Mouse (Mus musculus): ENCODE data around the gene Tcf12. TPM values are rescaled to one million over a fixed set of nuclear protein-coding genes. Genes with fewer than 3 reads are reported as not detected.

The Tcf12 gene
- polyA plus RNA-seq, 1 experiment from 2014 or later, result 29.7 TPM

- H3K9me3 ChIP-seq, result no peaks in the 10 kb centered on the region
- H3K27ac ChIP-seq (replicated peaks), result no peak overlapping the region; the same call in 1 of the 2 replicates
Observed at GRCm38 (mm10) chr9:72085017-72085416, 26.7 kb downstream of the Tcf12 start.

GRCm38 (mm10) chr9:72084131-72084530, 27.5 kb downstream of the Tcf12 start:
- Histone ChIP-seq H3K4me2 (no peak overlapping the region), H3K4me1 (peaks cover 21% of the 10 kb centered on the region), H3K36me3 (0 out of 2 replicates have a peak, but pooled peaks cover 3% of the 10 kb centered on the region), H3K9me3 (no peaks in the 10 kb centered on the region), H3K27ac (replicated peaks) (no peak overlapping the region), H3K4me3 (no peak overlapping the region), H3K9ac (no peak overlapping the region), H3K27me3 (replicated peaks) (no peaks in the 10 kb centered on the region)
- ATAC-seq (ENCODE audit: extremely low read depth, insufficient number of reproducible peaks, low FRiP score, low TSS enrichment), result no peak

More at GRCm38 (mm10) chr9:72085017-72085416, 26.7 kb downstream of the Tcf12 start:
- no peaks in the 10 kb centered on the region for H3K27me3 ChIP-seq (replicated peaks)
- H3K9ac ChIP-seq, result no peak overlapping the region
- H3K36me3 ChIP-seq, result 0 out of 2 replicates have a peak, but pooled peaks cover 3% of the 10 kb centered on the region
- H3K4me2 ChIP-seq, result no peak overlapping the region
- 59% methylated on average over 3 of the region's 3 CpGs for WGBS
- H3K4me3 ChIP-seq, result no peak overlapping the region
- ATAC-seq (ENCODE audit: extremely low read depth, insufficient number of reproducible peaks, low FRiP score, low TSS enrichment), result no peak
- H3K4me1 ChIP-seq, result peaks cover 26% of the 10 kb centered on the region

GRCm38 (mm10) chr9:72076158-72076557, 35.5 kb downstream of the Tcf12 start:
- Histone ChIP-seq H3K9ac (no peak overlapping the region), H3K4me2 (no peak overlapping the region), H3K27ac (replicated peaks) (no peak overlapping the region), H3K4me1 (peaks cover 13% of the 10 kb centered on the region), H3K4me3 (no peak overlapping the region), H3K9me3 (no peaks in the 10 kb centered on the region), H3K36me3 (no peaks in the 10 kb centered on the region), H3K27me3 (replicated peaks) (no peaks in the 10 kb centered on the region)
- no peak for ATAC-seq (ENCODE audit: extremely low read depth, insufficient number of reproducible peaks, low FRiP score, low TSS enrichment)

- Histone ChIP-seq H3K9me3 (no peaks in the 10 kb centered on the region), H3K9ac (no peak overlapping the region), H3K36me3 (peaks cover 5% of the 10 kb centered on the region; the same call in 1 of the 2 replicates), H3K4me1 (peaks cover 6% of the 10 kb centered on the region; the same call in 1 of the 2 replicates), H3K4me3 (no peak overlapping the region), H3K27me3 (replicated peaks) (no peaks in the 10 kb centered on the region), H3K27ac (replicated peaks) (no peak overlapping the region), H3K4me2 (no peak overlapping the region)
- ATAC-seq (ENCODE audit: extremely low read depth, insufficient number of reproducible peaks, low FRiP score, low TSS enrichment), result no peak
Observed at GRCm38 (mm10) chr9:72066151-72066550, 45.5 kb downstream of the Tcf12 start.

- H3K27me3 ChIP-seq (replicated peaks), result no peaks in the 10 kb centered on the region
- no peak overlapping the region for H3K4me3 ChIP-seq
- WGBS, result 87% methylated on average over 3 of the region's 3 CpGs
- no peaks in the 10 kb centered on the region for H3K9me3 ChIP-seq
- ATAC-seq (ENCODE audit: extremely low read depth, insufficient number of reproducible peaks, low FRiP score, low TSS enrichment), result no peak
- H3K4me2 ChIP-seq, result no peak overlapping the region
- H3K36me3 ChIP-seq, result 0 out of 2 replicates have a peak, but pooled peaks cover 4% of the 10 kb centered on the region
- no peaks in the 10 kb centered on the region for H3K4me1 ChIP-seq
- no peak overlapping the region for H3K27ac ChIP-seq (replicated peaks)
- no peak overlapping the region for H3K9ac ChIP-seq
Observed at GRCm38 (mm10) chr9:72053144-72053543, 58.5 kb downstream of the Tcf12 start.

GRCm38 (mm10) chr9:72040156-72040555, 71.5 kb downstream of the Tcf12 start:
- Histone ChIP-seq H3K27ac (replicated peaks) (no peak overlapping the region), H3K4me1 (peaks cover 14% of the 10 kb centered on the region), H3K4me3 (no peak overlapping the region), H3K9ac (no peak overlapping the region), H3K9me3 (no peaks in the 10 kb centered on the region), H3K4me2 (no peak overlapping the region), H3K27me3 (replicated peaks) (no peaks in the 10 kb centered on the region), H3K36me3 (no peaks in the 10 kb centered on the region)
- no peak for ATAC-seq (ENCODE audit: extremely low read depth, insufficient number of reproducible peaks, low FRiP score, low TSS enrichment)

- H3K36me3 ChIP-seq, result no peaks in the 10 kb centered on the region
- ATAC-seq (ENCODE audit: extremely low read depth, insufficient number of reproducible peaks, low FRiP score, low TSS enrichment), result no peak
- no peak overlapping the region for H3K4me2 ChIP-seq
- H3K9ac ChIP-seq, result no peak overlapping the region
- 87% methylated on average over 2 of the region's 2 CpGs for WGBS
- H3K27me3 ChIP-seq (replicated peaks), result no peaks in the 10 kb centered on the region
- H3K27ac ChIP-seq (replicated peaks), result no peak overlapping the region
- no peaks in the 10 kb centered on the region for H3K9me3 ChIP-seq
- H3K4me1 ChIP-seq, result peaks cover 11% of the 10 kb centered on the region
- H3K4me3 ChIP-seq, result no peak overlapping the region
Observed at GRCm38 (mm10) chr9:72039369-72039768, 72.3 kb downstream of the Tcf12 start.

- Histone ChIP-seq H3K9ac (no peak overlapping the region), H3K27me3 (replicated peaks) (no peaks in the 10 kb centered on the region), H3K9me3 (no peaks in the 10 kb centered on the region), H3K27ac (replicated peaks) (no peak overlapping the region), H3K4me3 (no peak overlapping the region), H3K4me1 (peaks cover 16% of the 10 kb centered on the region), H3K4me2 (no peak overlapping the region), H3K36me3 (no peaks in the 10 kb centered on the region)
- WGBS, result 79% methylated on average over 2 of the region's 2 CpGs
- no peak for ATAC-seq (ENCODE audit: extremely low read depth, insufficient number of reproducible peaks, low FRiP score, low TSS enrichment)
Observed at GRCm38 (mm10) chr9:72037059-72037516, 74.6 kb downstream of the Tcf12 start.

- WGBS, result 79% methylated on average over 3 of the region's 3 CpGs
Observed at GRCm38 (mm10) chr9:72036257-72036656, 75.4 kb downstream of the Tcf12 start.

GRCm38 (mm10) chr9:72033271-72033670, 78.4 kb downstream of the Tcf12 start:
- ATAC-seq (ENCODE audit: extremely low read depth, insufficient number of reproducible peaks, low FRiP score, low TSS enrichment), result no peak
- no peak overlapping the region for H3K4me3 ChIP-seq
- WGBS, result 87% methylated on average over 2 of the region's 2 CpGs
- no peak overlapping the region for H3K9ac ChIP-seq
- no peak overlapping the region for H3K27ac ChIP-seq (replicated peaks)
- no peaks in the 10 kb centered on the region for H3K27me3 ChIP-seq (replicated peaks)
- H3K4me1 ChIP-seq, result peaks cover 36% of the 10 kb centered on the region
- no peaks in the 10 kb centered on the region for H3K9me3 ChIP-seq
- no peaks in the 10 kb centered on the region for H3K36me3 ChIP-seq
- no peak overlapping the region for H3K4me2 ChIP-seq

More at GRCm38 (mm10) chr9:72036257-72036656, 75.4 kb downstream of the Tcf12 start:
- no peak for ATAC-seq (ENCODE audit: extremely low read depth, insufficient number of reproducible peaks, low FRiP score, low TSS enrichment)
- Histone ChIP-seq H3K9me3 (no peaks in the 10 kb centered on the region), H3K36me3 (no peaks in the 10 kb centered on the region), H3K27ac (replicated peaks) (no peak overlapping the region), H3K9ac (no peak overlapping the region), H3K4me3 (no peak overlapping the region), H3K27me3 (replicated peaks) (no peaks in the 10 kb centered on the region), H3K4me2 (no peak overlapping the region), H3K4me1 (peaks cover 16% of the 10 kb centered on the region)

- no peak for ATAC-seq (ENCODE audit: extremely low read depth, insufficient number of reproducible peaks, low FRiP score, low TSS enrichment)
- no peaks in the 10 kb centered on the region for H3K36me3 ChIP-seq
- H3K4me2 ChIP-seq, result no peak overlapping the region
- peaks cover 28% of the 10 kb centered on the region for H3K4me1 ChIP-seq
- no peaks in the 10 kb centered on the region for H3K27me3 ChIP-seq (replicated peaks)
- H3K9me3 ChIP-seq, result no peaks in the 10 kb centered on the region
- peak overlapping the region; percentile 40; the same call in 1 of the 2 replicates for H3K27ac ChIP-seq (replicated peaks)
- no peak overlapping the region for H3K4me3 ChIP-seq
- no peak overlapping the region for H3K9ac ChIP-seq
Observed at GRCm38 (mm10) chr9:72030274-72030673, 81.4 kb downstream of the Tcf12 start.

- Histone ChIP-seq H3K4me2 (no peak overlapping the region), H3K4me1 (peaks cover 34% of the 10 kb centered on the region), H3K27ac (replicated peaks) (peak overlapping the region; percentile 40), H3K36me3 (no peaks in the 10 kb centered on the region), H3K4me3 (no peak overlapping the region), H3K27me3 (replicated peaks) (no peaks in the 10 kb centered on the region), H3K9ac (no peak overlapping the region), H3K9me3 (no peaks in the 10 kb centered on the region)
- 57% methylated on average over 1 of the region's 1 CpGs for WGBS
- no peak for ATAC-seq (ENCODE audit: extremely low read depth, insufficient number of reproducible peaks, low FRiP score, low TSS enrichment)
Observed at GRCm38 (mm10) chr9:72029601-72030000, 82.1 kb downstream of the Tcf12 start.

Data from heart, embryonic 13.5 days (tissue).